10 mouse cellular contexts compared by ENCODE assay signal in the genomic region with DNA sequence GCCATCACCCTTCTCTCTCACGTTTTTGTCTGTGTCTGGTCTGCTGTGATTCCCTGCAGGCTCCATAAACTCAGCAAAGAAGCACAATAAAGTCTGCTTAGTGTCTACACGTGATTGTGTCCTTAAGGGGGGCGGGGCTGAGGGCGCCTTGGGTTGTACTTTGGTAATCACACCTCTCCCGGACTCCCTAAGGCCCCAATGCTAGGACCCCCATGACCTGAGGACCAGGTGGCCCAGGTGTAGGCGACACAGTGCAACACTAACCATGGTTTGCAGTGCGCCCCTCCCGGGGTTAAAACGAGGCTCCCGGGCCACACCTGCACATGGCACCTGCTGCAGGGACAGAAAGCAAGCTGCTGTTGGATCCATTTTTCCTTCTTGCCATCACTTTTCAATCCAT. TPM values are rescaled to one million over a fixed set of nuclear protein-coding genes. Genes with fewer than 3 reads are reported as not detected.
A peak's percentile ranks its signal among the peaks of the same experiment; 100 is the strongest.
DNase-seq lines count a peak whose midpoint lies in the region; ATAC-seq and TF ChIP-seq lines count a peak whose summit lies in the region.
"Had no signal": no experiment of that assay in that cellular context is flagged by ENCODE, and none has a peak within 500 bp of the region (broad histone marks: within the 10 kb centered on the region; RNA-seq: fewer than 3 reads in every experiment).

No protein-coding gene starts in this region.

- peaks cover 3% of the 10 kb centered on the region; the same call in 1 of the 2 replicates for H3K27me3 ChIP-seq in heart, embryonic 10.5 days (ENCODE audit: insufficient read depth, poor library complexity, severe bottlenecking)
- no peaks in the 10 kb centered on the region for H3K27me3 ChIP-seq in ES-Bruce4 (ENCODE audit: control insufficient read depth, insufficient read depth, low read length, poor library complexity, severe bottlenecking)
- no peaks in the 10 kb centered on the region for H3K27me3 ChIP-seq in forebrain, postnatal 0 days (ENCODE audit: insufficient read depth, low read length)
- H3K27me3 ChIP-seq in limb, embryonic 14.5 days (ENCODE audit: control insufficient read depth, insufficient read depth, low read length): peaks cover 7% of the 10 kb centered on the region; the same call in 1 of the 2 replicates

- intact Hi-C loops in heart, postnatal 36 days (cut with DNase I): loop anchor here (5.0 kb wide), 1 partner anchor 164 kb away; a partner anchor contains a TSS

- TF ChIP-seq CTCF in ES-Bruce4 (IDR thresholded peaks at IDR 0.05; ENCODE audit: low read depth, low read length): no peak
- no peak for TF ChIP-seq CTCF in forebrain, postnatal 0 days (IDR thresholded peaks at IDR 0.05; ENCODE audit: low read depth)

- H3K36me3 ChIP-seq in heart, embryonic 10.5 days: 0 out of 2 replicates have a peak, but pooled peaks cover 2% of the 10 kb centered on the region
- no peaks in the 10 kb centered on the region for H3K36me3 ChIP-seq in ES-Bruce4 (ENCODE audit: control insufficient read depth, insufficient read depth, low read length, poor library complexity, severe bottlenecking)
- H3K36me3 ChIP-seq in forebrain, postnatal 0 days (ENCODE audit: insufficient read depth): no peaks in the 10 kb centered on the region
- H3K36me3 ChIP-seq in limb, embryonic 14.5 days (ENCODE audit: control insufficient read depth, insufficient read depth, low read length): no peaks in the 10 kb centered on the region; the same call in 1 of the 2 replicates

- DNase-seq in heart, embryonic 10.5 days (ENCODE audit: low spot score): no peak
- DNase-seq in heart, postnatal 36 days: no peak
- no peak for DNase-seq in forebrain, postnatal 0 days
- no peak for DNase-seq in limb, embryonic 14.5 days (ENCODE audit: low spot score)
- DNase-seq in right cerebral cortex, postnatal 10 days (ENCODE audit: low spot score in 2 of 2): no peak
- no peak for DNase-seq in spleen, adult 18-20 months
- no peak for DNase-seq in MN1 (ENCODE audit: low spot score)
- DNase-seq: cerebellum, adult 11 months had no signal

- H3K4me3 ChIP-seq in heart, embryonic 10.5 days: peak overlapping the region; percentile 64
- H3K4me3 ChIP-seq in ES-Bruce4 (ENCODE audit: low read depth, low read length): no peak overlapping the region
- H3K4me3 ChIP-seq in forebrain, postnatal 0 days (ENCODE audit: low read depth, low read length): peak overlapping the region; percentile 41; the same call in 1 of the 2 replicates
- peak overlapping the region; percentile 46 for H3K4me3 ChIP-seq in limb, embryonic 14.5 days (replicated peaks; ENCODE audit: low read length)

- no peak for TF ChIP-seq POLR2A in ES-Bruce4 (IDR thresholded peaks at IDR 0.05; ENCODE audit: insufficient read depth, low read length)
- no peak for TF ChIP-seq POLR2A in limb, embryonic 14.5 days (IDR thresholded peaks at IDR 0.05; ENCODE audit: borderline replicate concordance, extremely low read depth, insufficient read depth, insufficient read length)

- H3K27ac ChIP-seq in heart, embryonic 10.5 days: peak overlapping the region; percentile 92
- H3K27ac ChIP-seq in ES-Bruce4 (ENCODE audit: insufficient read depth, low read length): no peak overlapping the region
- no peak overlapping the region for H3K27ac ChIP-seq in forebrain, postnatal 0 days (ENCODE audit: low read depth, low read length)
- H3K27ac ChIP-seq in limb, embryonic 14.5 days (replicated peaks; ENCODE audit: low read depth, low read length): no peak overlapping the region
- H3K27ac ChIP-seq: macrophage had no signal

- H3K4me2 ChIP-seq in forebrain, postnatal 0 days (ENCODE audit: low read depth): peak overlapping the region; percentile 94
- peak overlapping the region; percentile 91 for H3K4me2 ChIP-seq in limb, embryonic 14.5 days (replicated peaks; ENCODE audit: low read depth, low read length, severe bottlenecking)

- no peaks in the 10 kb centered on the region for H3K9me3 ChIP-seq in heart, embryonic 10.5 days
- no peaks in the 10 kb centered on the region for H3K9me3 ChIP-seq in ES-Bruce4 (replicated peaks; ENCODE audit: control insufficient read depth, insufficient read depth, low read length, poor library complexity, severe bottlenecking)
- no peaks in the 10 kb centered on the region for H3K9me3 ChIP-seq in forebrain, postnatal 0 days (ENCODE audit: low read length)
- no peaks in the 10 kb centered on the region for H3K9me3 ChIP-seq in limb, embryonic 14.5 days (ENCODE audit: control insufficient read depth, low read length)

- WGBS in heart, embryonic 10.5 days: 20% methylated on average over 10 of the region's 10 CpGs
- 27% methylated on average over 10 of the region's 10 CpGs for WGBS in forebrain, postnatal 0 days
- 11% methylated on average over 10 of the region's 10 CpGs for WGBS in limb, embryonic 14.5 days

- peaks cover 69% of the 10 kb centered on the region for H3K4me1 ChIP-seq in heart, embryonic 10.5 days
- H3K4me1 ChIP-seq in ES-Bruce4 (ENCODE audit: control insufficient read depth, insufficient read depth, low read length): no peaks in the 10 kb centered on the region
- H3K4me1 ChIP-seq in forebrain, postnatal 0 days (ENCODE audit: insufficient read depth): peaks cover 19% of the 10 kb centered on the region
- H3K4me1 ChIP-seq in limb, embryonic 14.5 days (ENCODE audit: control insufficient read depth, insufficient read depth, low read length): peaks cover 23% of the 10 kb centered on the region

- no peak for TF ChIP-seq EP300 in ES-Bruce4 (IDR thresholded peaks at IDR 0.05; ENCODE audit: insufficient read depth, low read depth, low read length)

- H3K9ac ChIP-seq in ES-Bruce4 (ENCODE audit: low read depth, poor library complexity, severe bottlenecking): peak overlapping the region; percentile 63; the same call in 1 of the 2 replicates
- no peak overlapping the region for H3K9ac ChIP-seq in forebrain, postnatal 0 days
- H3K9ac ChIP-seq in limb, embryonic 14.5 days (ENCODE audit: low read depth, low read length, severe bottlenecking): no peak overlapping the region

- no peak for ATAC-seq in forebrain, postnatal 0 days
- no peak for ATAC-seq in limb, embryonic 14.5 days (ENCODE audit: low FRiP score, low read depth)

RNA-seq across cellular contexts. Expression of a gene that starts 3.3 kb away (rescaled TPM):
- 74.0 and 84.2 TPM in 2 replicates for polyA plus RNA-seq in heart, embryonic 10.5 days (2016; fragmentation: Nextera tagmentation; extraction: Ambion mirVana)
- total RNA-seq in heart, postnatal 36 days (2021): 10 to 100 TPM; 43.4 to 48.0 TPM
- polyA plus RNA-seq in ES-Bruce4 (2011; ENCODE audit: insufficient read depth, insufficient read length, low read depth, missing spikeins): 38.1 and 43.7 TPM in 2 replicates
- total RNA-seq in forebrain, postnatal 0 days (2014; rRNA removed): 56.6 and 73.6 TPM in 2 replicates
- 80.5 and 81.0 TPM in 2 replicates for polyA plus RNA-seq in forebrain, postnatal 0 days (2015; fragmentation: Nextera tagmentation; extraction: Ambion mirVana)
- polyA plus RNA-seq in limb, embryonic 14.5 days (2012; rRNA removed): 72.3 and 93.5 TPM in 2 replicates
- polyA plus RNA-seq in limb, embryonic 14.5 days (2014; fragmentation: Nextera tagmentation; extraction: Ambion mirVana): 74.3 and 86.1 TPM in 2 replicates

RNA-seq across cellular contexts. Expression of a gene that starts 18.0 kb away (rescaled TPM):
- polyA plus RNA-seq in heart, embryonic 10.5 days (2016; fragmentation: Nextera tagmentation; extraction: Ambion mirVana): 23.2 and 27.8 TPM in 2 replicates
- 10 to 100 TPM; 10.4 to 11.2 TPM for total RNA-seq in heart, postnatal 36 days (2021)
- polyA plus RNA-seq in ES-Bruce4 (2011; ENCODE audit: insufficient read depth, insufficient read length, low read depth, missing spikeins): 14.6 and 16.8 TPM in 2 replicates
- total RNA-seq in forebrain, postnatal 0 days (2014; rRNA removed): 12.1 and 15.5 TPM in 2 replicates
- 19.4 and 21.6 TPM in 2 replicates for polyA plus RNA-seq in forebrain, postnatal 0 days (2015; fragmentation: Nextera tagmentation; extraction: Ambion mirVana)
- polyA plus RNA-seq in limb, embryonic 14.5 days (2012; rRNA removed): 13.7 and 19.4 TPM in 2 replicates
- 25.2 and 28.7 TPM in 2 replicates for polyA plus RNA-seq in limb, embryonic 14.5 days (2014; fragmentation: Nextera tagmentation; extraction: Ambion mirVana)

RNA-seq across cellular contexts. Expression of a gene that starts 18.3 kb away (rescaled TPM):
- 12.0 and 16.2 TPM in 2 replicates for polyA plus RNA-seq in heart, embryonic 10.5 days (2016; fragmentation: Nextera tagmentation; extraction: Ambion mirVana)
- 10 to 100 TPM; 35.8 to 44.2 TPM for total RNA-seq in heart, postnatal 36 days (2021)
- 21.9 and 25.5 TPM in 2 replicates for polyA plus RNA-seq in ES-Bruce4 (2011; ENCODE audit: insufficient read depth, insufficient read length, low read depth, missing spikeins)
- 0.76 and 1.2 TPM in 2 replicates for total RNA-seq in forebrain, postnatal 0 days (2014; rRNA removed)
- 2.0 and 2.1 TPM in 2 replicates for polyA plus RNA-seq in forebrain, postnatal 0 days (2015; fragmentation: Nextera tagmentation; extraction: Ambion mirVana)
- polyA plus RNA-seq in limb, embryonic 14.5 days (2012; rRNA removed): 33.8 and 39.3 TPM in 2 replicates
- 15.3 and 16.8 TPM in 2 replicates for polyA plus RNA-seq in limb, embryonic 14.5 days (2014; fragmentation: Nextera tagmentation; extraction: Ambion mirVana)

RNA-seq across cellular contexts. Expression of a gene that starts 31.4 kb away (rescaled TPM):
- polyA plus RNA-seq in heart, embryonic 10.5 days (2016; fragmentation: Nextera tagmentation; extraction: Ambion mirVana): 0.24 and 0.27 TPM in 2 replicates
- total RNA-seq in heart, postnatal 36 days (2021): under 1 TPM; 0.14 to 0.86 TPM
- 0.68 and 1.1 TPM in 2 replicates for polyA plus RNA-seq in ES-Bruce4 (2011; ENCODE audit: insufficient read depth, insufficient read length, low read depth, missing spikeins)
- 1.6 and 5.1 TPM in 2 replicates for total RNA-seq in forebrain, postnatal 0 days (2014; rRNA removed)
- polyA plus RNA-seq in forebrain, postnatal 0 days (2015; fragmentation: Nextera tagmentation; extraction: Ambion mirVana): 0.28 and 0.36 TPM in 2 replicates
- 0.69 and 0.88 TPM in 2 replicates for polyA plus RNA-seq in limb, embryonic 14.5 days (2012; rRNA removed)
- 0.14 and 0.28 TPM in 2 replicates for polyA plus RNA-seq in limb, embryonic 14.5 days (2014; fragmentation: Nextera tagmentation; extraction: Ambion mirVana)

RNA-seq across cellular contexts. Expression of a gene that starts 40.6 kb away (rescaled TPM):
- 19.2 and 19.3 TPM in 2 replicates for polyA plus RNA-seq in heart, embryonic 10.5 days (2016; fragmentation: Nextera tagmentation; extraction: Ambion mirVana)
- 10 to 100 TPM; 11.8 to 12.0 TPM for total RNA-seq in heart, postnatal 36 days (2021)
- 22.6 and 28.5 TPM in 2 replicates for polyA plus RNA-seq in ES-Bruce4 (2011; ENCODE audit: insufficient read depth, insufficient read length, low read depth, missing spikeins)
- 47.7 and 58.2 TPM in 2 replicates for total RNA-seq in forebrain, postnatal 0 days (2014; rRNA removed)
- 17.9 and 21.8 TPM in 2 replicates for polyA plus RNA-seq in forebrain, postnatal 0 days (2015; fragmentation: Nextera tagmentation; extraction: Ambion mirVana)
- 58.1 and 73.8 TPM in 2 replicates for polyA plus RNA-seq in limb, embryonic 14.5 days (2012; rRNA removed)
- polyA plus RNA-seq in limb, embryonic 14.5 days (2014; fragmentation: Nextera tagmentation; extraction: Ambion mirVana): 11.3 and 12.6 TPM in 2 replicates
